Comparison of ENCODE assay signal across 9 mouse cellular contexts in genomic region chr1:58802322-58803273, GRCm38 (mm10). TPM values are rescaled to one million over a fixed set of nuclear protein-coding genes. Genes with fewer than 3 reads are reported as not detected.
DNase-seq lines count a peak whose midpoint lies in the region; ATAC-seq and TF ChIP-seq lines count a peak whose summit lies in the region.
"Had no signal": no experiment of that assay in that cellular context is flagged by ENCODE, and none has a peak within 500 bp of the region (broad histone marks: within the 10 kb centered on the region; RNA-seq: fewer than 3 reads in every experiment).

No protein-coding gene starts in this region.

- TF ChIP-seq EP300 in heart, postnatal 0 days (IDR thresholded peaks at IDR 0.05; ENCODE audit: low read depth) = no peak

- 71% methylated on average over 18 of the region's 18 CpGs for WGBS in heart, postnatal 0 days

- H3K36me3 ChIP-seq in heart, postnatal 0 days (replicated peaks; ENCODE audit: control insufficient read depth, insufficient read depth, low read length) = peaks cover 5% of the 10 kb centered on the region; the same call in 1 of the 2 replicates
- H3K36me3 ChIP-seq: midbrain, embryonic 12.5 days had no signal

- H3K4me2 ChIP-seq in heart, postnatal 0 days (ENCODE audit: low read depth, low read length) = peak overlapping the region; percentile 30
- H3K4me2 ChIP-seq: midbrain, embryonic 12.5 days had no signal

- no peaks in the 10 kb centered on the region for H3K4me1 ChIP-seq in heart, postnatal 0 days (ENCODE audit: control insufficient read depth, insufficient read depth)
- H3K4me1 ChIP-seq: midbrain, embryonic 12.5 days had no signal

- H3K9ac ChIP-seq in heart, postnatal 0 days (replicated peaks; ENCODE audit: low read depth, low read length) = peak overlapping the region; percentile 20; the same call in 1 of the 2 replicates
- H3K9ac ChIP-seq: midbrain, embryonic 12.5 days had no signal

- TF ChIP-seq CTCF in heart, postnatal 0 days (IDR thresholded peaks at IDR 0.05; ENCODE audit: low read depth) = peak; percentile 24; the same call in 1 of the 2 replicates

- H3K27ac ChIP-seq in heart, postnatal 0 days (ENCODE audit: low read depth) = peak overlapping the region; percentile 59
- H3K27ac ChIP-seq: midbrain, embryonic 12.5 days had no signal

- ATAC-seq in heart, postnatal 0 days (ENCODE audit: insufficient read depth, low read depth) = no peak; the same call in 1 of the 2 replicates

- no peaks in the 10 kb centered on the region for H3K27me3 ChIP-seq in heart, postnatal 0 days (ENCODE audit: control insufficient read depth, insufficient read depth, low read length)
- H3K27me3 ChIP-seq: midbrain, embryonic 12.5 days had no signal

- H3K9me3 ChIP-seq in heart, postnatal 0 days (replicated peaks; ENCODE audit: control insufficient read depth, low read length) = 0 out of 2 replicates have a peak, but pooled peaks cover 3% of the 10 kb centered on the region
- H3K9me3 ChIP-seq: midbrain, embryonic 12.5 days had no signal

- H3K4me3 ChIP-seq in heart, postnatal 0 days (ENCODE audit: low read depth, low read length) = peak overlapping the region; percentile 12; the same call in 1 of the 2 replicates
- H3K4me3 ChIP-seq: midbrain, embryonic 12.5 days had no signal

- peak; percentile 38 for DNase-seq in layer of hippocampus, adult 9-11 months
- no peak for DNase-seq in layer of hippocampus, adult 8-10 months (ENCODE audit: low spot score in 2 of 2)
- DNase-seq in adrenal gland, postnatal 10 days = peak; percentile 50
- no peak for DNase-seq in heart, postnatal 0 days (ENCODE audit: low spot score)
- DNase-seq in layer of hippocampus, postnatal 14 days (ENCODE audit: low spot score in 2 of 2) = peak; percentile 19 to 22
- peak; percentile 78 for DNase-seq in naive thymus-derived CD4-positive, alpha-beta T cell, adult 2 months (ENCODE audit: low read depth)
- DNase-seq in thymus, postnatal 25 days = peak; percentile 89
- no peak for DNase-seq in adipocyte (ENCODE audit: low spot score)

RNA-seq across cellular contexts. Expression of gene Casp8, which starts 7.4 kb away (rescaled TPM):
- total RNA-seq in layer of hippocampus, adult 8-10 months (2022) = 1 to 10 TPM; 1.5 to 5.8 (median 4.7) TPM
- 10 to 100 TPM; 25.9 to 26.3 TPM for total RNA-seq in adrenal gland, postnatal 10 days (2021)
- total RNA-seq in heart, postnatal 0 days (2014; rRNA removed; ENCODE audit: low replicate concordance) = 8.2 and 11.9 TPM in 2 replicates
- polyA plus RNA-seq in heart, postnatal 0 days (2015; fragmentation: Nextera tagmentation; extraction: Ambion mirVana) = 10.7 and 12.3 TPM in 2 replicates
- total RNA-seq in layer of hippocampus, postnatal 14 days (2021) = 1 to 10 TPM; 3.3 to 3.8 TPM

Comparison
In these comparisons a context has a peak if more than half of its experiments do, and no peak if none do; other contexts are left out.
1. DNase-seq: peak in layer of hippocampus, adult 9-11 months (single experiment), adrenal gland, postnatal 10 days (single experiment), layer of hippocampus, postnatal 14 days (2 of 2), naive thymus-derived CD4-positive, alpha-beta T cell, adult 2 months (single experiment) and thymus, postnatal 25 days (single experiment); none in layer of hippocampus, adult 8-10 months (0 of 2), heart, postnatal 0 days (single experiment) and adipocyte (single experiment).